Mouse (Mus musculus): ENCODE results near the gene Tmem144.
"Not testable (repeated sequence)": the region's sequence is repeated elsewhere in the genome, so short reads cannot be mapped to it uniquely, and the experiment has no call there.

The Tmem144 gene

GRCm38 (mm10) chr3:79810563-79810962 is 42.0 kb downstream of the Tmem144 start:
- in situ Hi-C loops (cut with MboI, MseI), result no loop called here

DNA sequence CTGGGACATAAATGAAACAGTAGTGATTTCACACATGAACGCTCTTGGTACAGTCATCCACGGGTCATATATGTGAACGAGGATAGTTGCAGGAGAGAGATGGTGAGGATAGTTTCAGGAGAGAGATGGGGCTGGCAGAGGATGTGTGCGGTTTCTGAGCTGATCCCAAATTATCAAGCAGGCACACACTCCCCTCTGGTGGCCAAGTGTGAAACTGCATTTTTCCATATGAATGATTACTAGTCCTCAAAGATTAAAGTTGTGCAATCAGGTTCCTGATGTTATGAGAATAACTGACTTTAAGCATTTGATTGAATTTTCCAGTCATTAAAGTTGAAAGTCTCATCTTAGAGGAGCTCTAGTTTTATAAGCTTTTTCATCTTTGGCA is 43.4 kb downstream of the Tmem144 start:
- in situ Hi-C loops (cut with MboI, MseI), result loop anchor here (5.0 kb wide), 1 partner anchor 142 kb away; no protein-coding TSS in a partner anchor

GRCm38 (mm10) chr3:79808530-79809179 is 43.9 kb downstream of the Tmem144 start:
- in situ Hi-C loops (cut with MboI, MseI), result loop anchor here (5.0 kb wide), 1 partner anchor 141 kb away; no protein-coding TSS in a partner anchor

- in situ Hi-C loops (cut with MboI, MseI), result not testable (repeated sequence)
Measured at GRCm38 (mm10) chr3:79800761-79801160, 51.8 kb downstream of the Tmem144 start.

DNA sequence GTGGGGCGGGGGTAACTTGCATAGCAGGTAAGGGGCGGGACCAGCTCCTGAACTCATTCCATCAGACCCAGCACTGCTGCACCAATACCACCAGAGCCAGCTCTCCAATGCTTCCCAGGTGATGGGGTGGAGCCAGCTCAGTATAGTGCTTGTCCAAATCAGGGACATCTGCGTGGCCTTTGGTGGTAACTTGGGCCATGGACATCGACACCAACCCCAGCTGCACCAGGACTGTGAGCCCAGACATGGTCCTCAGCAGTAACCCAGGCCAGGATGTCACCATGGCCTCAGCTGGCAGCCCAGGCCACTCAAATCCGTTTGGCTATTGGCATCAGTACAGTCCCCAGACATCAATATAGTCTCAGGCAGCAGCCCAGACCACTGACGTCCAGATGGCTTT is 60.3 kb downstream of the Tmem144 start:
- in situ Hi-C loops (cut with MboI, MseI), result no loop called here

GRCm38 (mm10) chr3:79790324-79790723 is 62.2 kb downstream of the Tmem144 start:
- in situ Hi-C loops (cut with MboI, MseI), result no loop called here

DNA sequence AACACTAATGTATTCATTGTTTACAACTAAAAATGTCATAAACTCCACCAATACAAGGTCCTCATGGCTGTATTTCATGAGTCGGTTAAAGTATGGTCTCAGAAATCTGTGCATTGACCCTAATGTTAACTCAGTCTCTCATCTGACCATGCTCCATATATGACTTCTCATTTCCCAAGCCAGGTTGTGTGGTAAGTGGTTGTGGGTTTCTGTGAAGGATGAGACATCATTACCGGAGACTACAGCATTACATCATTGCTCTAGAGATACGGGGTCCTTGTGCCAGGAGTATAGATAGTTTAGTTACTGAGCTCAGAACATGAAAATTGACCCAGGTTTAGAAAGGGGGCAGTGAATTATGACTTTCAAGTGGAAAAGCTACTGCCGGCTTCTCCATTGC is 63.0 kb downstream of the Tmem144 start:
- in situ Hi-C loops (cut with MboI, MseI), result no loop called here

GRCm38 (mm10) chr3:79788959-79789358 is 63.6 kb downstream of the Tmem144 start:
- in situ Hi-C loops (cut with MboI, MseI), result no loop called here

DNA sequence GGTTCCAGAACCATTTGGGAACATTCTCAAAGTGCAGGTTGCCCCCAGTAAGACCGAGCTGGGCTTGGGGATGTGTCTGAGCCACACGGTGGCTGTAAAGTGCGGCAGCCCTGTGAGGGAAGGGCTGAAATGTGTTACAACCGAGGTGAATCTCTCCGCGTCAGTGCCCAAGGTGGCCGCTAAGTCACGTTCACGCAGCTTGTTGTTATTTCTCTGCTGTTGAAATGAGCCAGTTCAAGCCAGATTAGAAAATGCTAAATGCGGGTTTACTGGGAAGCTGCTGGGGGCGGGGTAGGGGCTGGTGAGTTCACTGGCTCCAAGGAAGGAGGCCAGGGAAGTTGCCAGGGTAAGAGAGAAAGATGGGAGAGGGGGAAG is 68.2 kb downstream of the Tmem144 start:
- in situ Hi-C loops (cut with MboI, MseI), result no loop called here

DNA sequence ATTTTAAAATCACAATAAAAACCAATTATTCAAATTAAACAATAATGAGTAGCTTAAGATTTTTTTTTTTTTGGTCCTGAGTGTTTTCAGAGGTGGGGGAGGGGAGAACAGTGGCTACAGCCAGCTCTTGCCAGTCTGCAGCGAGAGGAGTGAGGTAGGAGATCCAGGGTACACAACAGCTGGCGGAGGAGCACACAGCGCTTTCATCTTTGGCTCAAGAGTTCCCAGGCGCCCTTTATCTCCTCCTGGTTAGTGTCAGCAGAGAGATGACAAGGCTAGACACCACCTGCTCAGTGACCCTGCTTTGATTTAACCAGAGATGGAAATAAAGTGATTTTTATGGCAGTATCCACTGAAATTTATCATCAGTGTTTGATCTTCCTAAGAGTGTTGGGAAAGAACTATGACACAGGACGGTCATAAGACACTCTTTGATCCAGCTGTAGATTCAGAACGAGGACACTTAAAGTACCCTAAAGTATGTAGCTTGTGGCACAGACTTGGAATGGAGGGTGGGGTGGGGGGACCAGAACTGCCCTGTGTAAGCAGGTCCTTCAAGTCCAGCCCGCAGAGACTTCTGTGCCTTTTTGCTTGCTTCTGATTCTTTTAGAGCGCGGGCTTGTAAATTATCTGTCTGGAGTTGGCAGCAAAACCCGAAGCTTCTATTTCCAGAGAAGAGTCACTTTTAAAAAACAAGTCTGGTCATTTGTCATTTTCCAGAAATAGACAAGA is 68.8 kb downstream of the Tmem144 start:
- in situ Hi-C loops (cut with MboI, MseI), result no loop called here

- in situ Hi-C loops (cut with MboI, MseI), result no loop called here
Measured at GRCm38 (mm10) chr3:79772701-79773100, 79.9 kb downstream of the Tmem144 start.
